Mouse (Mus musculus) midbrain, embryonic 13.5 days (tissue): ENCODE data around the gene Hoxb5. TPM values are rescaled to one million over a fixed set of nuclear protein-coding genes. Genes with fewer than 3 reads are reported as not detected.

Experiments used
- ATAC-seq: fragments of 200-750 bp; cut with Nextera tagmentation; 2 replicates; pipeline ENCODE4 v1.8.0; 2017; ENCODE audit warnings: mild to moderate bottlenecking, moderate TSS enrichment, moderate library complexity
- H3K27ac ChIP-seq: fragments of 300-500 bp; sonication (generic); 2 replicates; pipeline ENCODE4 v1.5.1; 2015; ENCODE audit warnings: inconsistent platforms, mild to moderate bottlenecking, moderate library complexity
- H3K27me3 ChIP-seq: fragments of 300-500 bp; sonication (generic); 2 replicates; pipeline ENCODE4 v1.6.1; 2015; ENCODE audit warnings: mild to moderate bottlenecking, inconsistent platforms
- H3K36me3 ChIP-seq: fragments of 300-500 bp; sonication (generic); 2 replicates; pipeline ENCODE4 v1.6.1; 2015; ENCODE audit warnings: mild to moderate bottlenecking, inconsistent platforms
- H3K4me1 ChIP-seq: fragments of 300-500 bp; sonication (generic); replicated peaks from 2 replicates; pipeline ENCODE4 v1.6.1; 2015; ENCODE audit warnings: inconsistent platforms
- H3K4me2 ChIP-seq: fragments of 300-500 bp; sonication (generic); replicated peaks from 2 replicates; pipeline ENCODE4 v1.6.1; 2015; ENCODE audit warnings: moderate library complexity, mild to moderate bottlenecking, inconsistent platforms
- H3K4me3 ChIP-seq: fragments of 300-500 bp; sonication (generic); replicated peaks from 2 replicates; pipeline ENCODE4 v1.5.1; 2015; ENCODE audit warnings: mild to moderate bottlenecking, inconsistent platforms
- H3K9ac ChIP-seq: fragments of 300-500 bp; sonication (generic); replicated peaks from 2 replicates; pipeline ENCODE4 v1.6.1; 2015; ENCODE audit warnings: mild to moderate bottlenecking, inconsistent platforms
- H3K9me3 ChIP-seq: fragments of 300-500 bp; sonication (generic); 2 replicates; pipeline ENCODE4 v1.6.1; 2016; ENCODE audit warnings: mild to moderate bottlenecking, inconsistent platforms
- WGBS: fragments of 180-500 bp; shearing (Covaris S2); methylation state at CpG from one replicate; pipeline ENCODE4 v1.1.7; 2015; 5-methylcytosine and 5-hydroxymethylcytosine counted together
- polyA plus RNA-seq: library from polyadenylated mRNA; unstranded; fragments of >200 nt; fragmentation: Nextera tagmentation; extraction: Ambion mirVana; gene quantifications from 2 replicates; pipeline ENCODE4 v1.2.1, GENCODE M21; 2015

Hoxb5 gene
- polyA plus RNA-seq, 1 experiment from 2014 or later = 0.08 TPM

DNA sequence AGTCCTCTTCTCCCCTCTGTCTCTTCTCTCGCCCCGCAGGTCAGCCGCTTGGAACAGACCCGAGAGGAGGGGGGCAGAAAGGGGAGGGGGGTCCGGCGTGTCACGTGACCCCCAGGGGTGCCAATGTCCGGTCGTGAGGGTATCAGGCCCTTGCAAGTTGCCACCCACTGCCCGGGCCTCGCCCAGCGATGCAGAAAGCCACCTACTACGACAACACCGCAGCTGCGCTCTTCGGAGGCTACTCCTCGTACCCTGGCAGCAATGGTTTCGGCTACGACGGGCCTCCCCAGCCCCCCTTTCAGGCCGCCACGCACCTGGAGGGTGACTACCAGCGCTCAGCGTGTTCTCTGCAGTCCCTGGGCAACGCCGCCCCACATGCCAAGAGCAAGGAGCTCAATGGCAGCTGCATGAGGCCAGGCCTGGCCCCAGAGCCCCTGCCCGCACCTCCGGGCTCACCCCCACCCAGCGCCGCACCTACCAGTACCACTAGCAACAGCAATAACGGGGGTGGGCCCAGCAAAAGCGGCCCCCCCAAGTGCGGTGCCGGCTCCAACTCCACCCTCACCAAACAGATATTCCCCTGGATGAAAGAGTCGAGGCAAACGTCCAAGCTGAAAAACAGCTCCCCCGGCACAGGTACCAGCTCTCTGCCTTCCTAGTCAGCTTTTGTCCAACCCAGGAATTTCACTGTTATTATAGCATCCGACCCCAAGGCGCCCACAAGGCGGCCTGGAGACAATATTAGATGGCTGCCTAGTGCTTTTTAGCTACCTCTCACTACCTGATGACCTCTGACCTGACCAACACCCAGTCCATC is 41.1 kb downstream of the Hoxb5 start:
- Histone ChIP-seq H3K4me3 (no peak overlapping the region), H3K27me3 (peaks cover 98% of the 10 kb centered on the region), H3K36me3 (no peaks in the 10 kb centered on the region), H3K4me1 (0 out of 2 replicates have a peak, but pooled peaks cover 4% of the 10 kb centered on the region), H3K9ac (no peak overlapping the region), H3K27ac (no peak overlapping the region), H3K9me3 (no peaks in the 10 kb centered on the region), H3K4me2 (no peak overlapping the region)
- under 1% methylated on average over 38 of the region's 40 CpGs for WGBS
- ATAC-seq = no peak

DNA sequence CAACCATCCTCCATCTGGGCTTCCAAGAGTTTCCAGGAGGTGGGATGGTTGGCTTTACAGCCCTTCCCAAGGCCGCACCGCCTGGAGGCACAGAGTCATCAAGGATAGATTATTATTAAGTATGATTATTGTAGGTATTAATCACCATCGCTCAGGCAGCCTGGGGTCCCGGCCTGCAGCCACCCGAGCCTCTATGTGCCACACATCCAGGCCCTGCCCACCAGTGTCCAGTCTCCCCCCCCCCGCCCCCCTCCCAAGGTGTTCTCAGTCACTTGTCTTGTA is 41.7 kb downstream of the Hoxb5 start:
- no peaks in the 10 kb centered on the region for H3K9me3 ChIP-seq
- H3K4me1 ChIP-seq = 0 out of 2 replicates have a peak, but pooled peaks cover 4% of the 10 kb centered on the region
- H3K4me3 ChIP-seq = no peak overlapping the region
- peaks cover 98% of the 10 kb centered on the region for H3K27me3 ChIP-seq
- 2% methylated on average over 6 of the region's 6 CpGs for WGBS
- ATAC-seq = no peak
- no peak overlapping the region for H3K9ac ChIP-seq
- no peak overlapping the region for H3K4me2 ChIP-seq
- no peak overlapping the region for H3K27ac ChIP-seq
- no peaks in the 10 kb centered on the region for H3K36me3 ChIP-seq

DNA sequence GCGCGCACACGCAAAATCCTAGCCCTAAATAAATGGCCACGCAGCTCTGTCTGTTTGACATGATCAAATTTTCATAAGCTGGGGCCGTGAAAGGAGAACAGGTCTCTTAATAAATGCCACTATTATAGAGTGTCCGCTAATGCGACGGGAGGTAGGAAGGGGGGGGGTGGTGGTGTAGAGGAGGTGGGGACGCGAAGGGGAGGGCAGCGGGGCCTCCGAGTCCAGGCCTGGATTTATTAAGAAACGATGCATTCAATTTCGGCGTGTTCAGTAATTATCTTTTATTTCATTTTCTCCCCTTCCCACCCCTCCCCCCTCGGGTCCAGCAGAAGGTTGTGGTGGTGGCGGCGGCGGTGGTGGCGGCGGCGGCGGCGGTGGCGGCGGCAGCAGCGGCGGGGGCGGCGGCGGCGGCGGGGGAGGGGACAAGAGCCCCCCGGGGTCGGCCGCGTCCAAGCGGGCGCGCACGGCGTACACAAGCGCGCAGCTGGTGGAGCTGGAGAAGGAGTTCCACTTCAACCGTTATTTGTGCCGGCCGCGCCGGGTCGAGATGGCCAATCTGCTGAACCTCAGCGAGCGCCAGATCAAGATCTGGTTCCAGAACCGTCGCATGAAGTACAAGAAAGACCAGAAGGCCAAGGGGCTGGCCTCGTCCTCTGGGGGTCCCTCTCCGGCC is 42.2 kb downstream of the Hoxb5 start:
- no peak for ATAC-seq
- peaks cover 98% of the 10 kb centered on the region for H3K27me3 ChIP-seq
- no peaks in the 10 kb centered on the region for H3K36me3 ChIP-seq
- H3K4me3 ChIP-seq = no peak overlapping the region
- 0 out of 2 replicates have a peak, but pooled peaks cover 4% of the 10 kb centered on the region for H3K4me1 ChIP-seq
- H3K27ac ChIP-seq = no peak overlapping the region
- WGBS = 2% methylated on average over 40 of the region's 56 CpGs
- no peak overlapping the region for H3K4me2 ChIP-seq
- no peak overlapping the region for H3K9ac ChIP-seq
- H3K9me3 ChIP-seq = no peaks in the 10 kb centered on the region

DNA sequence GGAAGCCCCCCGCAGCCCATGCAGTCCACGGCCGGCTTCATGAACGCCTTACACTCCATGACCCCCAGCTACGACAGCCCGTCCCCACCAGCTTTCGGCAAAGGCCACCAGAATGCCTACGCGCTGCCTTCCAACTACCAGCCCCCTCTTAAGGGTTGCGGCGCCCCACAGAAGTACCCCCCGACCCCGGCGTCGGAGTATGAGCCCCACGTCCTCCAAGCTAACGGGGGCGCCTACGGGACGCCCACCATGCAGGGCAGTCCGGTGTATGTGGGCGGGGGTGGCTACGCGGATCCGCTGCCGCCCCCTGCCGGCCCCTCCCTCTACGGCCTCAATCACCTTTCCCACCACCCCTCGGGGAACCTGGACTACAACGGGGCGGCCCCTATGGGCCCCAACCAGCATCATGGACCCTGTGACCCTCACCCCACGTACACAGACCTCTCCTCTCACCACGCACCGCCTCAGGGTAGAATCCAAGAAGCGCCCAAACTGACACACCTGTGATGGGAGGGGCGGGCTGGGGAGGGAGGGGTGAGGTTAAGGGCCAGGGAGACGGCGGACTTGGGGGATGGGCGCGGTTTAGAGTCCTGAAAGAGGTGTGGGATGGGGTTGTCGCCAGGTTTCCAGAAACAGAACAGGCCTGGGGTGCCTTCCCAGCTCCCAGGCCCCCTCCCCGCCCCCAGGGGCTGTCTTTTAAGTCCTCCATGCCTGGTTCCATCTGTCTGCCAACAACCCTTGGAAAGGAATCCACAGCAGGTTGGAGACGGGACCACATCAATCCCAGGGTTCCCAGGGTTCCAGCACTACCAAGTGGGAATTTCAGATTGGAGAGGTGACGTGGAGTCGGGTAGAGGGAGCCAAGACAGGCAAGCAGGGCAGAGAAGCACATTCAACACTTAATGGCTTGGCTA is 43.0 kb downstream of the Hoxb5 start:
- H3K4me1 ChIP-seq = 0 out of 2 replicates have a peak, but pooled peaks cover 4% of the 10 kb centered on the region
- no peak overlapping the region for H3K4me3 ChIP-seq
- no peak for ATAC-seq
- H3K36me3 ChIP-seq = no peaks in the 10 kb centered on the region
- H3K9ac ChIP-seq = no peak overlapping the region
- no peaks in the 10 kb centered on the region for H3K9me3 ChIP-seq
- H3K27ac ChIP-seq = no peak overlapping the region
- H3K4me2 ChIP-seq = no peak overlapping the region
- WGBS = under 1% methylated on average over 45 of the region's 45 CpGs
- peaks cover 98% of the 10 kb centered on the region for H3K27me3 ChIP-seq

DNA sequence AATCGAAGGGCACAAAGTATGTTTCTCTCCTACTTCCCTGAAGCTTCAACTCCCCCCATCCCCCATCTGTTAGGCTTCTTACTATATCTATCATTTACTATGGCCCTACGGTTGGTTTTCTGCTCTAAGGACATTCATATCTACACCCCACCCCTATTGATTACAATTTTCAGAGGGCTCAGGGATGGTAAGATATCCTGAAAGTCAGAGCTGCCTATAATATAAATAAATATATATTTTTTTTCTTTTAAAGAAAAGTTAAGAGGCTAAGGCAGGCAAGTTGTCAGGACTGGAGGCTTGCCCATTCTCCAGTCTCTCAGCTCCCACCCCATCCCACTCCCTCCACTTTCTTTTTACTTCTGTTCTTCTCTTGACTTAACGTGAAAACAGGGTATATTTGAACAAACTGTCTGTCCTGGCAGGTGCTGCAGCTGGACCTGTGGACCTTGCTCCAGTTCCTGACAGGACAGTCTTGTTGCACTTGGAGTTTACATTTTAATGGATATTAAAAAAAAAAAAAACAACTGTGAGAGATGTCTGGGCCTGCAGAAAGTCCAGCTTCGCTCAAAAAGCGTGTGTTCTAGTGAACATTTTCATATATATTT is 43.9 kb downstream of the Hoxb5 start:
- H3K4me1 ChIP-seq = 0 out of 2 replicates have a peak, but pooled peaks cover 4% of the 10 kb centered on the region
- H3K4me2 ChIP-seq = no peak overlapping the region
- H3K27ac ChIP-seq = no peak overlapping the region
- no peaks in the 10 kb centered on the region for H3K9me3 ChIP-seq
- no peak overlapping the region for H3K4me3 ChIP-seq
- H3K36me3 ChIP-seq = no peaks in the 10 kb centered on the region
- no peak for ATAC-seq
- no peak overlapping the region for H3K9ac ChIP-seq
- H3K27me3 ChIP-seq = peaks cover 98% of the 10 kb centered on the region
- 5% methylated on average over 5 of the region's 5 CpGs for WGBS

DNA sequence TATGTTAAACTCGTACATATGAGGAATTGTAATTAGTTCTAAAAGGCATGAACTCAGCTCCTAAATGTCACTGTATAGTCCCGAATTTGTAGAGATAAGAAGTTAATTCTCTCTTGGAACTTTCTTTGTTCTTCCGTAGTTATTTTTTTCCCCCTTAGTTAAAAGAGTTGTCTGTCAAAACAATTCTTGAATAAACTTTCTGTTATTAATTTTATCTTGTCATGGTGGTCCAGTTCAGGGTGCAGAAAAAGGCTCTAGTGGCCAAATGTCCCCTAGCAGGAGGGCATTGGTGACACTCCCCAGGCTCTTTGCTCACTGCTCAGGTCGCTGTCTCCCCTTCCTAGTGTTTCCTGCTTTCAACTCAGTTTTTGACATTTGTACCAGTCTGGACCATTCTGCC is 44.6 kb downstream of the Hoxb5 start:
- Histone ChIP-seq H3K4me3 (no peak overlapping the region), H3K27me3 (peaks cover 98% of the 10 kb centered on the region), H3K9me3 (no peaks in the 10 kb centered on the region), H3K9ac (no peak overlapping the region), H3K4me1 (0 out of 2 replicates have a peak, but pooled peaks cover 4% of the 10 kb centered on the region), H3K4me2 (no peak overlapping the region), H3K36me3 (no peaks in the 10 kb centered on the region), H3K27ac (no peak overlapping the region)
- ATAC-seq = no peak
- WGBS = 6% methylated on average over 4 of the region's 4 CpGs

DNA sequence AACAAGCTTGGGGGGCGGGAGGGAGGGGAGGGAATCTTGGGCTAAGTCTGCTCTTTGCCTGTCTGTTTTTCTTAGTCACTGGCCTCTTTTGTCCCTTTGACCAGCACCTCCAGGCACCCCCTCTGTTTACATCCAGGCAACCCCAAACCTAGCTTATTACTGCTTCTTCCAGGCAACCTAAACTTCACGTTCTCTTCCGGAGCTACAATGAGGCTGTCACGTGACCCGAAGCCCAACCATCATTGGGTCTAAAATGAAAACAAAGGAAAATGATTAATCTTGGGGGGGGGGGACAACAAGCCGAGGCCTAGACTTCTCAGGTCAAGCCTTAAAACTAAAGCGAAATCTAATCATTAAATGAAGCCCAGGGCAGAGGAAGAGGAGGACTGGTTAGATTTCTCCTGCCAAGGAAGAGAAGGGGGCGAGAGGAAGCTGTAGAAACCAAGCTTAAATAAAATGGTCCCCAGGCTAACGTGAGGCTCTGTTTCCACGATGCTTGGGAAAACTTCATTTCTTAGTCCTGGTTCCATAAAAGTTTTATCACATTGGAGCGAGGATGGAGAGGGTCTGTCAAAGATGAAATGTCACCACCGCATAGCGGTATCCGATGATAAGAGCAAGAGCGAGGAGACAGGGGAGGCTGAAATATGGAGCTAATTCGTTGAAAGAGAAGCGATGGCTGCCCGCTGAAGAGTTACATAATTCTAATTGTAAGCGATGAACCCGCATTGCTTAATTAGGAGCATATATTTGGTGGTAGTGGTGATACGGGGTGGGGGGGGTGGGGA is 45.2 kb downstream of the Hoxb5 start:
- H3K36me3 ChIP-seq = no peaks in the 10 kb centered on the region
- H3K9ac ChIP-seq = no peak overlapping the region
- peaks cover 98% of the 10 kb centered on the region for H3K27me3 ChIP-seq
- 2% methylated on average over 21 of the region's 21 CpGs for WGBS
- H3K9me3 ChIP-seq = no peaks in the 10 kb centered on the region
- no peak overlapping the region for H3K4me2 ChIP-seq
- ATAC-seq = no peak
- H3K4me3 ChIP-seq = no peak overlapping the region
- 0 out of 2 replicates have a peak, but pooled peaks cover 7% of the 10 kb centered on the region for H3K4me1 ChIP-seq
- H3K27ac ChIP-seq = no peak overlapping the region

DNA sequence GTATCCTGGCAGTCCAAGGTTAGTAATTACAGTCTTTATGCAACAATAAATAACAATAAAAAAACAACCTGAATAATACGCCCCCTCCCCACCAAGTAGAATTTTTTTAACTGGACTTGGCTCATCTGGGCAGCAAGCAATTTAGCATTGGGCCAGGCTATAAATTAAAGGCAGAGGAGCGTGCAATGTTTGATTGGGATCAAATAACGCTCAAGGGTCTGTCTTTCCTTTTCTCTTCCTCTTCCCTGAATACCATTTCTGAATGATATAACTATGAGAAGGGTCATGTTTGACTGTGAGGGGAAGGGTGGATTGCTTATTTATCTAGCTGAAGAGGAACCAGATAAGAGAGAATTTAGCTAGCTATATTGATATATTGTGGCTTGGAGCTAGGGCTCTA is 45.9 kb downstream of the Hoxb5 start:
- no peak overlapping the region for H3K9ac ChIP-seq
- H3K4me1 ChIP-seq = 0 out of 2 replicates have a peak, but pooled peaks cover 7% of the 10 kb centered on the region
- no peak overlapping the region for H3K27ac ChIP-seq
- WGBS = 7% methylated on average over 3 of the region's 3 CpGs
- H3K36me3 ChIP-seq = no peaks in the 10 kb centered on the region
- no peaks in the 10 kb centered on the region for H3K9me3 ChIP-seq
- ATAC-seq = no peak
- H3K4me3 ChIP-seq = no peak overlapping the region
- peaks cover 96% of the 10 kb centered on the region for H3K27me3 ChIP-seq
- H3K4me2 ChIP-seq = no peak overlapping the region

DNA sequence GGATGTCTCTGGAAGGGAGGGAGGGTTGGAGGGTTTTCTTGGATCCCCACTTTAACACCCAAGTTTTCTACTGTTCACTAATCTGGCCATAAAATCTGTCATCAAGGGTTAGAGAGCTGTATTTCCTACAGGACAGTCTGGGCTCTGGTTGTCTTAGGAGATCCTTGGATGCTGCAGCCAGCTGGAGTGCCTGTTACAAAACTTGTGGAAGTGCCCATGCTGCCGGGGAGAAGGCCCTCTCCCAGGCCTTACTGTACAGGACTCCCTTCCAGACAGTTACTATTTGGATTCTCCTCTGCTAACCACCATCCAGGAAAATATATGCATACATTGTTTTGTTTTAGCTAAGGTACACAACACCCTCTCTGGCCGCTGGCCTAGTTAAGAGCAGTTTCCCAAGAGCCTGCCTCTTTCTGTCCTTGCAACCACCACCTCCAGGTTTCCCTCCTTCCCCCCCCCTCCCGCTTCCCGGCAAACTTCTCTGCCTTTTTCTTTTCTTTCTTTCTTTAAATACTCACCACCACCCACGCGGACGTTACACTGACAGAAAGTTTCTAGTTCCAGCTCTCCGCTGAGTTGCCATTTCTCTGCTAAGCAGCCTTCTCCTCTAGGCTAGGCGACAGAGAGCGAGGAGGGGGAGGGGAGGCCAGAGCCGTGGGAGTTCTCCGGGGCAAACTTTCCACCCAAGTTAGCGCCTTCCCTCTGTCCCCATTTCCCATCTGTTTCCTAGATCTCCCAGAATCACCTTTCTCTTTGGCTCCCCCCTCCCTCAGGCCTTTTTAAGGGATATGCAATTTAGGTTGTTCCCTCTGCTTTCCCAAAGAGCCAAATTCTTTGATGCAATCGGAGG is 46.6 kb downstream of the Hoxb5 start:
- H3K4me1 ChIP-seq = peaks cover 13% of the 10 kb centered on the region; the same call in 1 of the 2 replicates
- no peaks in the 10 kb centered on the region for H3K9me3 ChIP-seq
- H3K4me2 ChIP-seq = no peak overlapping the region
- under 1% methylated on average over 14 of the region's 14 CpGs for WGBS
- H3K27me3 ChIP-seq = peaks cover 96% of the 10 kb centered on the region
- no peak overlapping the region for H3K27ac ChIP-seq
- H3K4me3 ChIP-seq = no peak overlapping the region
- no peak for ATAC-seq
- no peaks in the 10 kb centered on the region for H3K36me3 ChIP-seq
- H3K9ac ChIP-seq = no peak overlapping the region

DNA sequence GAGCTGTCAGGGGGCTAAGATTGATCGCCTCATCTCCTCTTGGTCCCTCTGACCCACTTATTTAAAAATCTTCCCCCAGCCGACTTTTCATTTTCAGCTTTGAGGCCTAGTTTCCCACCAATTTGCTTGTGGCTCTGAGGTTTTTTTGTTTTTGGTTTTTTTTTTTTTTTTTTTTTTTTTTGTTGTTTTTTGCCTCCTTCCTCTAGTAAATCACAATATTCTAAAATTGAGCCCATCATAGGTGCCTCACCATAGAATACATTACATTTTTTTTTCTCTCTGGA is 47.1 kb downstream of the Hoxb5 start, which contains the start of gene Hoxb2:
TSS of gene Hoxb2 (plus strand) at position 185 of the 284 bp plus-strand sequence.
- ATAC-seq = no peak
- WGBS = 3% methylated on average over 2 of the region's 2 CpGs
- Histone ChIP-seq H3K4me3 (no peak within 1 kb of the TSS), H3K36me3 (no peaks in the 10 kb centered on the region), H3K9ac (no peak within 1 kb of the TSS), H3K9me3 (no peaks in the 10 kb centered on the region), H3K27me3 (peaks cover 96% of the 10 kb centered on the region), H3K27ac (no peak within 1 kb of the TSS), H3K4me1 (peaks cover 14% of the 10 kb centered on the region; the same call in 1 of the 2 replicates), H3K4me2 (no peak within 1 kb of the TSS)
